Mouse (Mus musculus) left cerebral cortex, postnatal 25 days (tissue): Measurements from ENCODE around the gene Arrb1. TPM values are rescaled to one million over a fixed set of nuclear protein-coding genes. Genes with fewer than 3 reads are reported as not detected.

Experiments
- DNase-seq, 2 experiments: peaks; one replicate each; pipeline ENCODE4 v3.0.0; 2022; ENCODE audit warnings: low spot score in 2 of 2, mixed read lengths in 1 of 2
- intact Hi-C: fragments of 180-260 bp; cut with DNase I; formaldehyde crosslinking; loops from one replicate; pipeline ENCODE4 v1.15.1; 2025
- total RNA-seq, 2 experiments: library from RNA; stranded (reverse); gene quantifications; 2 replicates each; pipeline ENCODE4 v1.2.3; 2021

Gene Arrb1
- total RNA-seq, 2 experiments from 2014 or later = 180 to 181 TPM

GRCm38 (mm10) chr7:99565325-99565881 is 30.1 kb downstream of the Arrb1 start:
- DNase-seq = no peak
- intact Hi-C loops = no loop called here

- intact Hi-C loops = no loop called here
Measured at GRCm38 (mm10) chr7:99570680-99571079, 35.4 kb downstream of the Arrb1 start.

GRCm38 (mm10) chr7:99572931-99573330 is 37.7 kb downstream of the Arrb1 start:
- DNase-seq = peak in 1 of 2 experiments; percentile 68
- intact Hi-C loops = no loop called here

More at GRCm38 (mm10) chr7:99570680-99571079, 35.4 kb downstream of the Arrb1 start:
- DNase-seq = no peak

GRCm38 (mm10) chr7:99573351-99573750 is 38.1 kb downstream of the Arrb1 start:
- DNase-seq = no peak
- intact Hi-C loops = no loop called here

- DNase-seq = no peak
- intact Hi-C loops = no loop called here
Measured at GRCm38 (mm10) chr7:99578246-99578645, 43.0 kb downstream of the Arrb1 start.

- peak; percentile 37 to 86 for DNase-seq
- intact Hi-C loops = no loop called here
Measured at GRCm38 (mm10) chr7:99579491-99580190, 44.4 kb downstream of the Arrb1 start.

- no peak for DNase-seq
- intact Hi-C loops = no loop called here
Measured at GRCm38 (mm10) chr7:99580247-99580646, 45.0 kb downstream of the Arrb1 start.

- intact Hi-C loops = no loop called here
- DNase-seq = no peak
Measured at GRCm38 (mm10) chr7:99582306-99582705, 47.0 kb downstream of the Arrb1 start.

- DNase-seq = no peak
- intact Hi-C loops = no loop called here
Measured at GRCm38 (mm10) chr7:99582867-99583266, 47.6 kb downstream of the Arrb1 start.

GRCm38 (mm10) chr7:99583625-99584024 is 48.4 kb downstream of the Arrb1 start:
- intact Hi-C loops = no loop called here
- no peak for DNase-seq

- DNase-seq = no peak
- intact Hi-C loops = no loop called here
Measured at GRCm38 (mm10) chr7:99585976-99586375, 50.7 kb downstream of the Arrb1 start.

- intact Hi-C loops = loop anchor here (1.0 to 2.0 kb wide), 2 partner anchors 33 to 90 kb away; no protein-coding TSS in a partner anchor
- peak; percentile 73 to 83 for DNase-seq
Measured at GRCm38 (mm10) chr7:99590064-99590463, 54.8 kb downstream of the Arrb1 start.

- DNase-seq = no peak
- intact Hi-C loops = loop anchor here (1.0 to 2.0 kb wide), 2 partner anchors 34 to 90 kb away; no protein-coding TSS in a partner anchor
Measured at GRCm38 (mm10) chr7:99590646-99591045, 55.4 kb downstream of the Arrb1 start.

GRCm38 (mm10) chr7:99592669-99593068 is 57.4 kb downstream of the Arrb1 start:
- intact Hi-C loops = no loop called here

GRCm38 (mm10) chr7:99593868-99594803 is 58.9 kb downstream of the Arrb1 start:
- no peak for DNase-seq
- intact Hi-C loops = no loop called here

More at GRCm38 (mm10) chr7:99592669-99593068, 57.4 kb downstream of the Arrb1 start:
- no peak for DNase-seq

- DNase-seq = no peak
- intact Hi-C loops = no loop called here
Measured at GRCm38 (mm10) chr7:99598722-99599121, 63.5 kb downstream of the Arrb1 start.

GRCm38 (mm10) chr7:99603875-99604662 is 68.8 kb downstream of the Arrb1 start:
- DNase-seq = peak in 1 of 2 experiments; percentile 28
- intact Hi-C loops = no loop called here

GRCm38 (mm10) chr7:99605058-99605457 is 69.8 kb downstream of the Arrb1 start:
- intact Hi-C loops = no loop called here

GRCm38 (mm10) chr7:99606303-99606702 is 71.0 kb downstream of the Arrb1 start:
- DNase-seq = no peak
- intact Hi-C loops = no loop called here

More at GRCm38 (mm10) chr7:99605058-99605457, 69.8 kb downstream of the Arrb1 start:
- DNase-seq = no peak
